Mouse (Mus musculus): ENCODE measurements around the gene Olfr560.

Olfr560 gene

GRCm38 (mm10) chr7:102759266-102759665 is at the start of gene Olfr560, which contains the start of gene Olfr78:
Olfr560 (minus strand) TSS chr7:102759366.
Olfr78 (minus strand) TSS chr7:102759471.
- DNase-seq: no peak

DNA sequence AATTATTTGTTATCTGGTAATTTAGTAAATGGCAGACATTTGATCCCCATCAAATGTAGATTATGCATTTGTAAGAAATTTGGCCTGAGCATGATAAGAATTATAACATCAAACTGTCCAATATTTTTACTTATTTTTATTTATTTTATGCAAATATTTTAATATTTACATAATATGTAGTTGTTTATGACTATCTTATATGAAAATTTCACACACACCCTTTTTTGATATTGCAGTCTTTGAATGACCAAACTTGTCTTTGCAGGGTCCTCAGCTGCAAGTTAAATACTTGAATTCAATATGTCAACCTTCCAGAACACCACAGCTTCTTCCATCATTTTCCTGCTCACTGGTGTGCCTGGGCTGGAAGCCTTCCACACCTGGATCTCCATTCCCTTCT is 44.0 kb upstream of the Olfr560 start, which contains the start of gene Olfr564:
Gene Olfr564, plus strand, starts transcription at position 301 of the 400 bp plus-strand sequence.
- no peak for DNase-seq

DNA sequence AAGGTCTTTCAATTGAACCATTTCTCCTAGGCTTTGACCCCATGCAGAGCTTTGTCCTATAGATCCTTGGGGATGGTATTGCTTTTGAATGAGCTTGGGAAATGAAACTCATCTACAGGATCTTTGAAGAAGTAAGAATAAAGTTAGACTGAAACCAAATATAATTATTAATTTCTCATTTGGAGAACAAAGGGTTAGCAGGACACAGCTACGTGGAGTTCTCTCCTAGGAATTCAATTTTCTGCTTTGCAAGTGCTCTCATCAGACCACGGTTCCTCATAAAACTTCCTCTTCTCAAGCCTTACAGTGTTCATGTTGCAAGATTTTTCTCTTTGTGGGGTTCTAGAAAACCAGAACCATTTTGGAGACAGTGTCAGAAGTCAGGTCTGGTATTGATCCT is 11.8 kb upstream of the Olfr560 start, which contains the start of gene Olfr561:
Gene Olfr561, plus strand, starts transcription at position 301 of the 400 bp plus-strand sequence.
- DNase-seq: no peak

- DNase-seq: peak; percentile 1
Observed at GRCm38 (mm10) chr7:102752086-102752485, 7.1 kb downstream of the Olfr560 start.

DNA sequence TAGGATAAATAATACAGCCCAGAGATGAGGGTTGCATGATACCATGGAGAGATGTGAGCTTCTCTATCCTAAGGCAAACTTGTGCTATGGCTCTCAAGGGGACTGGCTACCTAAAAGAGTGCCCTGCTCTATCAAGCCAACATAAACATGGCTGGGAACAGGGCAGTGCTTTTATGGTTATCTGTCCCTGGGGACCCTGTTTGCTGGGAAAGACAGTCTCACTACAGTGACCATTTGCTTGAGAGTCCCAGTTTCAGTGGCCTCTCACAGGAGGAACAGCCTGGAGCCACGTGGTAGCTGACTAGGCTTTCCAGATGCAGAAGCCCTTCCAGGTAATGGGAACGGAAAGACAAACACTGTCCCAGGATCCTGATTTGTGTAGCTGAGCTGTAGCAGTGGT is 21.5 kb downstream of the Olfr560 start:
- DNase-seq: no peak

DNA sequence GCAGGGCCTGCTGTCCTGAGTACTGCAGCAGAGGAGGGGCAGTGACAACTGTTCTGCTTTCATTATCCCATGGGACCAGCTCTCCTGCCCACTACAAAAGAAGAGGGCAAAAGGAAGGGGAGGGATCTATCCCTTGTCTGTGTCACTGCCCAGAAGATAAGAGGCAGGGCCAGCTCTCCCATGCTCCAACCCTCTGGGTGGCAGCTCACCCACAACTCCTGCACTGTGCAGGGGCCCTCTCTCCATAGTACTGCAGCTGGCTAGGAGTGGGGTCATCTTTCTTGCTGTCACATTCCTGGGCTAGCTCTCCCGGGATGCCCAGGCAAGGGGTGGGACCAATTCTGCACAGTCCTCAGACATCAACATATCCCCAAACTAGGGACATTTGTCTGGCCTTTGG is 25.4 kb downstream of the Olfr560 start:
- DNase-seq: no peak

DNA sequence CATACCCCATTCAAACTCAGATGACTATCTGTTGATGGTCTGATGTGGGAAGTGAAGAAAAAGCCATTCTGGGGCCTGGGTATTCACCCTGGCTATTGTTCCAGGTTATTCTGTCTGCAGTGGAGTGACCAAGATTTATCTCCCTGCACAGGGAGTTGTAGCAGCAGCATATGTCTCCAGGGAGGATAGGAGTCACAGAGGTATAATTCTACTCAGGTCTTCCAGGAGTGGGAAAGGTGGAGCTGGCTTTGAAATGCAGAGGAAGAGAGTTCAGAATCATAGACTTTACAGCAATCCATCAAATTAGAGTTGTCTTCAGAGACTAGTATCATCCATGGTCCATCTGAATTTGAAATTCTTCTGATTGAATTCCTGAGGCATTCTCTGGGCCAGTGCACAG is 31.8 kb downstream of the Olfr560 start, which contains the start of gene Olfr559:
Gene Olfr559, minus strand, starts transcription at position 101 of the 400 bp plus-strand sequence.
- no peak for DNase-seq

- no peak for DNase-seq
Observed at GRCm38 (mm10) chr7:102718970-102719369, 40.2 kb downstream of the Olfr560 start, which contains the start of gene Olfr33. Olfr33 (minus strand) TSS chr7:102719070.

- no peak for DNase-seq
Observed at GRCm38 (mm10) chr7:102701915-102702314, 57.3 kb downstream of the Olfr560 start, which contains the start of gene Olfr558. Olfr558 (plus strand) TSS chr7:102702215.
